Mouse (Mus musculus) lung, postnatal 0 days (tissue): Measurements from ENCODE around the gene Dnajb8. TPM values are rescaled to one million over a fixed set of nuclear protein-coding genes. Genes with fewer than 3 reads are reported as not detected.

Experiments used
- ATAC-seq: fragments of 200-750 bp; cut with Nextera tagmentation; 2 replicates; pipeline ENCODE4 v1.8.0; 2017; ENCODE audit warnings: moderate library complexity
- DNase-seq: peaks from one replicate; pipeline ENCODE4 v3.0.0-alpha.2; 2016; ENCODE audit warnings: low spot score
- H3K27ac ChIP-seq: fragments of 300-500 bp; sonication (generic); 2 replicates; pipeline ENCODE4 v1.5.1; 2014; ENCODE audit warnings: antibody characterized with exemption, mild to moderate bottlenecking, low read length, mixed read lengths
- H3K27me3 ChIP-seq: fragments of 300-500 bp; sonication (generic); replicated peaks from 2 replicates; pipeline ENCODE4 v1.6.1; 2014; ENCODE audit warnings: low read length, mixed read lengths; ENCODE audit not compliant: insufficient read depth
- H3K36me3 ChIP-seq: fragments of 300-500 bp; sonication (generic); 2 replicates; pipeline ENCODE4 v1.6.1; 2014; ENCODE audit warnings: low read length, mixed read lengths; ENCODE audit not compliant: insufficient read depth
- H3K4me1 ChIP-seq: fragments of 300-500 bp; sonication (generic); 2 replicates; pipeline ENCODE4 v1.6.1; 2014; ENCODE audit warnings: antibody characterized with exemption, low read depth, low read length, mixed read lengths; ENCODE audit not compliant: insufficient read depth
- H3K4me2 ChIP-seq: fragments of 300-500 bp; sonication (generic); replicated peaks from 2 replicates; pipeline ENCODE4 v1.6.1; 2014; ENCODE audit warnings: low read depth, mild to moderate bottlenecking, low read length, moderate library complexity, mixed read lengths
- H3K4me3 ChIP-seq: fragments of 300-500 bp; sonication (generic); 2 replicates; pipeline ENCODE4 v1.5.1; 2014; ENCODE audit warnings: low read depth, low read length
- H3K9ac ChIP-seq: fragments of 300-500 bp; sonication (generic); replicated peaks from 2 replicates; pipeline ENCODE4 v1.6.1; 2014; ENCODE audit warnings: low read depth, mild to moderate bottlenecking
- H3K9me3 ChIP-seq: fragments of 300-500 bp; sonication (generic); 2 replicates; pipeline ENCODE4 v1.6.1; 2016; ENCODE audit warnings: low read length, mixed read lengths
- CTCF ChIP-seq: IDR thresholded peaks from 2 replicates; pipeline ENCODE4 v1.5.1; 2016; ENCODE audit warnings: antibody characterized with exemption, mild to moderate bottlenecking
- EP300 ChIP-seq: IDR thresholded peaks from 2 replicates; pipeline ENCODE4 v1.6.1; 2016; ENCODE audit warnings: antibody characterized with exemption, mild to moderate bottlenecking, control low read depth
- WGBS: fragments of 180-500 bp; shearing (Covaris S2); extraction: QIAGEN DNeasy Blood & Tissue Kit; methylation state at CpG from one replicate; pipeline ENCODE4 v1.1.7; 2014; 5-methylcytosine and 5-hydroxymethylcytosine counted together
- polyA plus RNA-seq: library from polyadenylated mRNA; unstranded; fragments of >200 nt; fragmentation: Nextera tagmentation; extraction: Ambion mirVana; gene quantifications from 2 replicates; pipeline ENCODE4 v1.2.1, GENCODE M21; 2015

Gene Dnajb8
- polyA plus RNA-seq: not detected in 2 replicates

- DNase-seq (no peak), ATAC-seq (no peak)
- H3K4me1 ChIP-seq: no peaks in the 10 kb centered on the region
- H3K9ac ChIP-seq: no peak within 1 kb of the TSS
- 39% methylated on average over 10 of the region's 10 CpGs for WGBS
- H3K36me3 ChIP-seq: no peaks in the 10 kb centered on the region
- no peak within 1 kb of the TSS for H3K4me2 ChIP-seq
- no peak for TF ChIP-seq CTCF
- no peak for TF ChIP-seq EP300
- no peak within 1 kb of the TSS for H3K4me3 ChIP-seq
- H3K27ac ChIP-seq: no peak within 1 kb of the TSS
- H3K9me3 ChIP-seq: no peaks in the 10 kb centered on the region
- no peaks in the 10 kb centered on the region for H3K27me3 ChIP-seq
These were observed at the start of gene Dnajb8 for GRCm38 (mm10) chr6:88221968-88222367. TSS of gene Dnajb8 (plus strand) at chr6:88222268.

DNA sequence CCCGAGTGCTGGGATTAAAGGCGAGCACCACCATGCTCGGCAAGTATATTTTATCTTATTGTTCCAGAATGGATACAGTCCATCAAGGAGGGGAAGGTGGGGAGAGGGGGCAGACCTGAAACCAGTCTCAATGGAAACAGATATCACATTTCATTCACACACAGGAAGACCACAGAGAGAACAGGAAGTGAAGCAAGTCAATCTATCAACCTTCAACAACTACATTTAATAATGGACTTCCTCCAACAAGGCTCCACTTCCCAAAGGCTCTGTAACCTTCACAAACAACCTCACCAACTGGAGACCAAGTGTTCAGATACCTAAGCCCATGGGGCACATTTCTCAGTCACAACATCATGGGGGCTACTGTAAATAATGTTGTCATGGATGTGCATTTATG is 47.9 kb upstream of the Dnajb8 start:
- WGBS: 87% methylated on average over 3 of the region's 3 CpGs
- Histone ChIP-seq H3K36me3 (no peaks in the 10 kb centered on the region), H3K4me2 (no peak overlapping the region), H3K4me3 (no peak overlapping the region), H3K9ac (no peak overlapping the region), H3K27me3 (no peaks in the 10 kb centered on the region), H3K4me1 (no peaks in the 10 kb centered on the region), H3K27ac (no peak overlapping the region), H3K9me3 (no peaks in the 10 kb centered on the region)
- TF ChIP-seq CTCF (no peak), EP300 (no peak)
- ATAC-seq (no peak), DNase-seq (no peak)

- no peak for DNase-seq
- no peak overlapping the region for H3K4me2 ChIP-seq
- no peaks in the 10 kb centered on the region for H3K9me3 ChIP-seq
- no peak overlapping the region for H3K27ac ChIP-seq
- no peaks in the 10 kb centered on the region for H3K27me3 ChIP-seq
- H3K4me1 ChIP-seq: no peaks in the 10 kb centered on the region
- 94% methylated on average over 2 of the region's 2 CpGs for WGBS
- no peak overlapping the region for H3K9ac ChIP-seq
- H3K36me3 ChIP-seq: no peaks in the 10 kb centered on the region
- no peak for TF ChIP-seq EP300
- TF ChIP-seq CTCF: no peak
- H3K4me3 ChIP-seq: no peak overlapping the region
- ATAC-seq: no peak
These were observed 47.4 kb upstream of the Dnajb8 start for GRCm38 (mm10) chr6:88174676-88175075.

DNA sequence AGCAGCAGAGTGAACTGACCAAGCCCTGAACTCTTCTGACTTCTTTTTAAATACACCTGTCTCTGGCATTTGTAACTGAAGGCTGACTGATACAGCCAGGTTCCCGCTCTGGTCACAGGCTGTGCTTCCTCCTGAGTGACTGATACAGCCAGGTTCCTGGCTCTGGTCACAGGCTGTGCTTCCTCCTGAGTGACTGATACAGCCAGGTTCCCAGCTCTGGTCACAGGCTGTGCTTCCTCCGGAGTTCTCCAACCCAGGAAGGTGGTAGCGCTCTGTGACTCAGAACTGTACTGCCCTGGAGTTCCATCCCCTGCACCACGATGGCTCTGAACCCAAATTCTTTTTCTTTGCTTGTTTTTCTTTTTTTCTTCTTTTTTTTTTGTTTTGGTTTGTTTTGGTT is 37.4 kb upstream of the Dnajb8 start:
- no peak overlapping the region for H3K27ac ChIP-seq
- H3K4me3 ChIP-seq: no peak overlapping the region
- H3K36me3 ChIP-seq: no peaks in the 10 kb centered on the region
- H3K4me2 ChIP-seq: no peak overlapping the region
- ATAC-seq (no peak), DNase-seq (no peak)
- TF ChIP-seq CTCF (no peak), EP300 (no peak)
- no peaks in the 10 kb centered on the region for H3K4me1 ChIP-seq
- H3K27me3 ChIP-seq: peaks cover under 1% of the 10 kb centered on the region; the same call in 1 of the 2 replicates
- H3K9ac ChIP-seq: no peak overlapping the region
- H3K9me3 ChIP-seq: no peaks in the 10 kb centered on the region
- WGBS: 57% methylated on average over 4 of the region's 4 CpGs

DNA sequence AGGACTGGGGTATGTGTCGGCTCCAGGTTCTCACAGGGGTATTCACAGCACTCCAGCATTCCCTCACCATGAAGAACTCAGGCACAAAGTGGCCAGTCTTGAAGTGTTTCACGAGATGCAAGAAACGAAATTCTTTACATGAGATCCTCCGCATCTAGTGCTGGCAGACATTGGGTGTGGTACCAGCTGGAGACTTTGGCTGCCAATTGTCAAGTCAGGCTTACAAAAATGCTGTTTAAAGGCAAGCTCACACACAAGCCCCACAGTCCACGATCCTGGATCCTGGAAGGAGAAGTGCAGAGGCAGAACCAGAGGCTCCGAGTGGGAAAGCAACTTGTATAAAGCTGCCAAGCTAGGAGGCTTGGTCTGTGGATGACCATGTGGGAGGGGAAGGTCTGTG is 33.9 kb upstream of the Dnajb8 start:
- Histone ChIP-seq H3K27me3 (peaks cover 34% of the 10 kb centered on the region), H3K27ac (no peak overlapping the region), H3K4me2 (no peak overlapping the region), H3K4me3 (no peak overlapping the region), H3K9me3 (no peaks in the 10 kb centered on the region), H3K4me1 (no peaks in the 10 kb centered on the region), H3K36me3 (no peaks in the 10 kb centered on the region), H3K9ac (no peak overlapping the region)
- 58% methylated on average over 6 of the region's 6 CpGs for WGBS
- DNase-seq (no peak), ATAC-seq (no peak)
- TF ChIP-seq EP300 (no peak), CTCF (no peak)

DNA sequence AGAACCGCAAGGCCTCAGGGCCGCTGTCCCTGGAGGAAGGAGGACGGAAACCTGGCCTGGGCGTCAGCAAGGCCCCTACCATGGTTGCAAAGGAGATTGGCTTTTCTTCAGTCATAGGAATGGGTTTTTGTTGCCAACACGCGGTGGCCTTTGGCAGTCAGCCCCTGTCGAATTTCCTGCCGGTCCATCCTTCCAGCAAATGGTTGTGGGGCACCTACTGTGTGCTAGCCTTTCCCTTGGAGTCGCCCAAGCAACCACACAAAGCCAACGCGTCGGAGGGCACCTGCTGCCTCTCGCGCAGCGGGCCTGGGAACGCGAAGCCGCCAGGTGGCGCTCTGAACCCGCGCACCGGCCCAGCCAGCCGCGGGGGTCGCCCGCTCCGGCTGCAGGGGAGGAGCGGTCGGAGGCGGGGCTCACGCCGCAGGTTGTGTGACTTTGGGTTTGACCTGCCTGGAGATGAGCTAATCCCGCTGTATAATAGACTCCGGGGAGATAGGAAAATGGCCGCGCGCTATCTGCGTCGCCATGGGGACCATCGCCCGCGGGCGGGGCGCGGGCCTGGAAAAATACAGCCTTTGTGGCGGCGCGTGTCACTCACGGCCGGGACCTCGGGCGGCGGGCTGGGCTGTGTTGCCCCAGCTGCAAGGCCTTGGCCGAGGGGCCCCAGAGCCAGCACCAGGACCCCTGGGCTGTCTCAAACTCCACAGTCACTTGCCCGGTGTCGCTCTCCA is 32.6 kb upstream of the Dnajb8 start:
- peaks cover 44% of the 10 kb centered on the region for H3K27me3 ChIP-seq
- H3K4me3 ChIP-seq: peak overlapping the region; percentile 38
- peak overlapping the region; percentile 64 for H3K4me2 ChIP-seq
- peaks cover 4% of the 10 kb centered on the region; the same call in 1 of the 2 replicates for H3K4me1 ChIP-seq
- H3K9ac ChIP-seq: no peak overlapping the region
- under 1% methylated on average over 54 of the region's 56 CpGs for WGBS
- TF ChIP-seq EP300 (no peak), CTCF (peak; percentile 92)
- no peaks in the 10 kb centered on the region for H3K9me3 ChIP-seq
- DNase-seq (peak; percentile 80), ATAC-seq (peak; percentile 84)
- H3K27ac ChIP-seq: no peak overlapping the region
- no peaks in the 10 kb centered on the region for H3K36me3 ChIP-seq

DNA sequence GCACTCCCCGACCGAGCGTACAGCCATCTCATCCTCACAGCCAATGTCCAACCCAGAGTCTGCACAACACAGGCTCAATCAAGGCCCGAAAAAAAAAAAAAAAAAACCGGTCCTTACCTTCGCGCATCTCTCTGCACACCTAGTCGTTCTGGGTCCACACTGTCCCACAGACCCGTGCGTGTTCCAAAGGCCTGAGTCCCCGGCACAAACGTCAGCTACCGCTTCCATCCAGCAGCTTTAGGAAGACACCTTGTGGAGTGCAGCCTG is 32.1 kb upstream of the Dnajb8 start:
- ATAC-seq: no peak; the same call in 1 of the 2 replicates
- Histone ChIP-seq H3K4me2 (peak overlapping the region; percentile 64), H3K9ac (no peak overlapping the region), H3K36me3 (no peaks in the 10 kb centered on the region), H3K27me3 (peaks cover 48% of the 10 kb centered on the region), H3K4me3 (peak overlapping the region; percentile 38), H3K4me1 (peaks cover 4% of the 10 kb centered on the region; the same call in 1 of the 2 replicates), H3K27ac (no peak overlapping the region), H3K9me3 (no peaks in the 10 kb centered on the region)
- no peak for DNase-seq
- TF ChIP-seq CTCF (no peak), EP300 (no peak)
- 9% methylated on average over 13 of the region's 13 CpGs for WGBS
